Mouse (Mus musculus): ENCODE data around the gene Cald1. TPM values are rescaled to one million over a fixed set of nuclear protein-coding genes. Genes with fewer than 3 reads are reported as not detected.

The Cald1 gene
- polyA plus RNA-seq, 2 experiments, result 24.9 to 45.1 TPM

DNA sequence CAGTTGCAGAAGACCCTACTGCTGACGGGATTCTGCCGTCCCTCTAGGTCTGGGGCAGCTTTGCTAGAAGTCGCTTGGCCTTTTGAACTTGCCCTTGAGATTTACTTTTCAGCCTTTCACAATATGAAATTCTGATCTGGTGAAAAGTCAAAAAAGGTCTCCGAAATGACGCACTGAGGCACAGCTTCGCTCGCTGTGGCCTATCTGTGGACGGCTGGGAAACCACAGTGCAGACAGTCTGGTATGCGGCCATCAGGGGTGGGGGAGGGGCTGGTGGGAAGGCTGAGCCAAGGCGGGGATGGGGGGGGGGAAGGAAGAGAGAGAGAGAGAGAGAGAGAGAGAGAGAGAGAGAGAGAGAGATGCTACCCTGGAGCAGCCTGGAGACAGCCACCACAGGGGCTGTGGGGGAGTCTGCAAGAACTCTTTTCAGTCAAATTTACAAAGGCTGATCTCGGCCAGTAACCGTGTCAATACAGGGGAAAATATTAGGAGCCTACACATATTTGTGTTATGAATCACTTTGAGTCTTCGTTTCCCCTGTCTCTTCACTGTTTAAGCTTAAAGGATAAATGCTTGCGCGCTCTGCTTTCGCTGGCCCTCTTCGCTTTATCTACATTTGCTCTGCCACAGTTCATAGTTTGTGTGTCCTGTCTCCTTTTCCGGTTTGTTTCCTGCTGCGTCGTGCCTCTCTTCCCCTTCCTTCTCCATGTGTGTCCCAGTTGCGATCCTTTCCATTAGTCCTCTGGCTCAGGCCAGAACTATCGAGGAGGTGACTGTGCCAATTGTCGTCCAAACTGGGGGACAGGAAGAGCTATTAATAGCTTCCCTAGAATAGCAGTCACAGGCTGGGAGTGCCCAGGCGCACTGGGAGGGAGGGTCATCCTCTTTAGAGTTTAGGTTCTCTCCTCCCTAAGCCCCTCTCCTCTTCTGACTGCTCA, 11.9 kb downstream of the Cald1 start:
- no peak for DNase-seq (ENCODE audit: low read depth in 3 of 3, low spot score in 3 of 3)
- Histone ChIP-seq H3K27me3 (ENCODE audit: control insufficient read depth, insufficient read depth, low read length) (no peaks in the 10 kb centered on the region), H3K4me2 (ENCODE audit: low read depth) (peak overlapping the region; percentile 39), H3K9ac (replicated peaks) (no peak overlapping the region), H3K27ac (no peak overlapping the region), H3K4me3 (ENCODE audit: insufficient read depth in 1 of 2, low read depth in 2 of 2, low read length in 2 of 2) (no peak overlapping the region), H3K9me3 (ENCODE audit: control insufficient read depth, low read length) (no peaks in the 10 kb centered on the region), H3K4me1 (replicated peaks; ENCODE audit: control insufficient read depth in 2 of 2, insufficient read depth in 2 of 2, low read length in 1 of 2) (peaks cover 0 to 19% of the 10 kb centered on the region in 2 experiments; a peak in 2 of 4 replicates), H3K36me3 (replicated peaks; ENCODE audit: control insufficient read depth, insufficient read depth, low read depth) (no peaks in the 10 kb centered on the region)
- TF ChIP-seq EP300 (IDR thresholded peaks at IDR 0.05; ENCODE audit: low read depth) (no peak), CTCF (IDR thresholded peaks at IDR 0.05; ENCODE audit: low read depth) (no peak)
- peak; percentile 48; the same call in 1 of the 2 replicates for ATAC-seq (ENCODE audit: insufficient read depth)
- 12% methylated on average over 24 of the region's 24 CpGs for WGBS (ENCODE audit: insufficient replicate concordance)

DNA sequence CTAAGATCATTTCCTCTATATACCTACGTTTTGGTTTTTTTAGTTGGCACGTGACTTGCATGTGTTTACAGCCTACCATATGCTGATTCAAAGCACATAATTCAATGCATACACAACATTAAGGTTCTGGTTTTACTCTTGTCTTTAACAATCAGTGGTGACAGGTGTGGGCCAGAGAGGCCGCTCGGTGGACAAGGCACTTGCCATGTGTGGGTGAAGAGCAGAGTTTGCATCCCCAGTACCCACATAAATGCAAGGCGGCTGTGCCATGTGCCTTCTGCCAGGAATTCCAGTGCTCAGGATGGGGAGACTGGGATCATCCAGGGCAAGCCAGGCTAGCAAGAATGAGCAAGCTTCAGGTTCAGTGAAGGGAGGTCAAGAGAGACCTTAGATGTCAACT, 14.8 kb downstream of the Cald1 start:
- H3K36me3 ChIP-seq (replicated peaks; ENCODE audit: control insufficient read depth, insufficient read depth, low read depth), result no peaks in the 10 kb centered on the region
- no peak overlapping the region for H3K9ac ChIP-seq (replicated peaks)
- TF ChIP-seq EP300 (IDR thresholded peaks at IDR 0.05; ENCODE audit: low read depth), result no peak
- TF ChIP-seq CTCF (IDR thresholded peaks at IDR 0.05; ENCODE audit: low read depth), result no peak
- H3K4me2 ChIP-seq (ENCODE audit: low read depth), result no peak overlapping the region
- H3K4me3 ChIP-seq (ENCODE audit: insufficient read depth in 1 of 2, low read depth in 2 of 2, low read length in 2 of 2), result no peak overlapping the region
- 62% methylated on average over 5 of the region's 5 CpGs for WGBS (ENCODE audit: insufficient replicate concordance)
- no peak for DNase-seq (ENCODE audit: low read depth in 3 of 3, low spot score in 3 of 3)
- H3K27me3 ChIP-seq (ENCODE audit: control insufficient read depth, insufficient read depth, low read length), result no peaks in the 10 kb centered on the region
- no peaks in the 10 kb centered on the region for H3K9me3 ChIP-seq (ENCODE audit: control insufficient read depth, low read length)
- H3K27ac ChIP-seq, result no peak overlapping the region
- ATAC-seq (ENCODE audit: insufficient read depth), result no peak
- H3K4me1 ChIP-seq (replicated peaks; ENCODE audit: control insufficient read depth in 2 of 2, insufficient read depth in 2 of 2, low read length in 1 of 2), result peaks cover 0 to 16% of the 10 kb centered on the region in 2 experiments; a peak in 2 of 4 replicates

DNA sequence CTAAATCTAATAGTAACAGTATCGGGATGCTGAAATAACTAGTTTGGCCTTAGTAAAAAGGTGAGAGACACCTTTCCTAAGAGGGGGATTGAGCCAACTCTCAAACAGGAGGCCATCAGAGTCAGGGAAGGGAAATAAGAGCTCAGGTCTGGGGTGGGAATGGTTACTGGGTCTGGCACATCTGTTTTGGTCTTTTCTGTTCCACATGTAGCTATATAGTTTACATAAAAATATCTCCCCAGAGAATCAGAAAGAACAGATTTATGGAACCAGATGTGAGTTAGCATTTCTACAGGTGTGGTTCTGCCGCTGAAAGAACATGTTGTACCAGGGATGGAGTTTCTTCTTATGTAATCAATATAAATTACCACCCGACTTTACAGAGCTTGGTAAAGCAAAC, 17.1 kb downstream of the Cald1 start:
- Histone ChIP-seq H3K4me3 (ENCODE audit: insufficient read depth in 1 of 2, low read depth in 2 of 2, low read length in 2 of 2) (no peak overlapping the region), H3K9ac (replicated peaks) (no peak overlapping the region), H3K36me3 (replicated peaks; ENCODE audit: control insufficient read depth, insufficient read depth, low read depth) (no peaks in the 10 kb centered on the region), H3K27me3 (ENCODE audit: control insufficient read depth, insufficient read depth, low read length) (no peaks in the 10 kb centered on the region), H3K4me2 (ENCODE audit: low read depth) (no peak overlapping the region), H3K9me3 (ENCODE audit: control insufficient read depth, low read length) (no peaks in the 10 kb centered on the region), H3K27ac (no peak overlapping the region), H3K4me1 (replicated peaks; ENCODE audit: control insufficient read depth in 2 of 2, insufficient read depth in 2 of 2, low read length in 1 of 2) (peaks cover 0 to 9% of the 10 kb centered on the region in 2 experiments; a peak in 2 of 4 replicates)
- WGBS (ENCODE audit: insufficient replicate concordance), result 64% methylated on average over 3 of the region's 3 CpGs
- TF ChIP-seq CTCF (IDR thresholded peaks at IDR 0.05; ENCODE audit: low read depth) (no peak), EP300 (IDR thresholded peaks at IDR 0.05; ENCODE audit: low read depth) (no peak)
- DNase-seq (ENCODE audit: low read depth in 3 of 3, low spot score in 3 of 3) (no peak), ATAC-seq (ENCODE audit: insufficient read depth) (no peak)

DNA sequence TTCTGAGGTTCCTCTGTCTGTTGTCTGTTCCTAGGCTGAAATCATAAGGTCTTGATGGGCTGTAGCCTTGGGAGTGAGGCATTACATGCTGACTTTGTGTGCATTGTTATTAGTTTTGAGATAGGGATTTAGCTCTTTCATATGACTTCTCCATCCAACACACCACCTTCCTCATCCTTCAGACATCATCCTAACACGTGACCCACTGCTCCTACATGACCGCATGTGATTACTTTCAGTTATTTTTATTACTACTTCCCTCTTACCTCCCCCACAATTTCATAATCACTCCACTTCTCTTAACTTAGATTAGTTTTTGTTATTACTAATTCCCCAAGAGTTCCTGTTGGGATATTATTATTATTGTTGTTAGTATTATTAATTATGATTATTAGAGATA, 21.2 kb downstream of the Cald1 start:
- Histone ChIP-seq H3K4me1 (replicated peaks; ENCODE audit: control insufficient read depth in 2 of 2, insufficient read depth in 2 of 2, low read length in 1 of 2) (no peaks in the 10 kb centered on the region; a peak in 1 of 4 replicates), H3K4me2 (ENCODE audit: low read depth) (no peak overlapping the region), H3K9me3 (ENCODE audit: control insufficient read depth, low read length) (no peaks in the 10 kb centered on the region), H3K9ac (replicated peaks) (no peak overlapping the region), H3K36me3 (replicated peaks; ENCODE audit: control insufficient read depth, insufficient read depth, low read depth) (no peaks in the 10 kb centered on the region), H3K27me3 (ENCODE audit: control insufficient read depth, insufficient read depth, low read length) (no peaks in the 10 kb centered on the region), H3K4me3 (ENCODE audit: insufficient read depth in 1 of 2, low read depth in 2 of 2, low read length in 2 of 2) (no peak overlapping the region), H3K27ac (no peak overlapping the region)
- no peak for TF ChIP-seq EP300 (IDR thresholded peaks at IDR 0.05; ENCODE audit: low read depth)
- no peak for TF ChIP-seq CTCF (IDR thresholded peaks at IDR 0.05; ENCODE audit: low read depth)
- DNase-seq (ENCODE audit: low read depth in 3 of 3, low spot score in 3 of 3) (no peak), ATAC-seq (ENCODE audit: insufficient read depth) (no peak)
- WGBS (ENCODE audit: insufficient replicate concordance), result 63% methylated on average over 2 of the region's 2 CpGs

DNA sequence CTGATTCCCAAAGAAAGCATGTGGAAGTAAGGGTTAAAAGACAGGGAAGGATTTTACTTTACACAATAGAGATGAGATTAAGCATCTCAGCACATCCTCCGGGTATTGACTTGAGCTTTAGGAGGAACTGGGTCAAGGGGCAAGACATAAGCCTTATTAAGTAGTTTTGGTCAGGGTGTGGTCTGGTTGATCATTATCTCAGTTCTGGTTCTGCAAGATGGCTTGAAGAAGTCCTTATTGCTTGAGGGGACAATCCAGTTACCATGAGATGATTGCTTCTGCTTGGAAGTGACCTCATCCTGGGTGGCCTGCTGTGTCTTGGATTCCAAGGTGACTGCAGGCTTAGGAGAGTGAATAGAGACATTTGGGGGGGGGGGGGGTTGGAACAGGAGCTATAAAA, 21.9 kb downstream of the Cald1 start:
- Histone ChIP-seq H3K4me3 (ENCODE audit: insufficient read depth in 1 of 2, low read depth in 2 of 2, low read length in 2 of 2) (no peak overlapping the region), H3K27me3 (ENCODE audit: control insufficient read depth, insufficient read depth, low read length) (no peaks in the 10 kb centered on the region), H3K4me2 (ENCODE audit: low read depth) (no peak overlapping the region), H3K36me3 (replicated peaks; ENCODE audit: control insufficient read depth, insufficient read depth, low read depth) (no peaks in the 10 kb centered on the region), H3K27ac (no peak overlapping the region), H3K9ac (replicated peaks) (no peak overlapping the region), H3K9me3 (ENCODE audit: control insufficient read depth, low read length) (no peaks in the 10 kb centered on the region), H3K4me1 (replicated peaks; ENCODE audit: control insufficient read depth in 2 of 2, insufficient read depth in 2 of 2, low read length in 1 of 2) (no peaks in the 10 kb centered on the region; a peak in 1 of 4 replicates)
- no peak for TF ChIP-seq CTCF (IDR thresholded peaks at IDR 0.05; ENCODE audit: low read depth)
- 44% methylated on average over 1 of the region's 1 CpGs for WGBS (ENCODE audit: insufficient replicate concordance)
- ATAC-seq (ENCODE audit: insufficient read depth) (no peak), DNase-seq (ENCODE audit: low read depth in 3 of 3, low spot score in 3 of 3) (no peak)
